Mouse (Mus musculus) ZHBTc4 (cell line): ENCODE measurements at regions not wholly inside any gene's neighbourhood (a gene's known extent, or its start where the extent isn't known, plus 50 kb on each side); places are given as distances from the start of the nearest gene placed in this dataset.

Experiments
- DNase-seq: peaks from one replicate; pipeline ENCODE4 v3.0.0-alpha.2; 2011; ENCODE audit warnings: low read depth, low spot score

DNA sequence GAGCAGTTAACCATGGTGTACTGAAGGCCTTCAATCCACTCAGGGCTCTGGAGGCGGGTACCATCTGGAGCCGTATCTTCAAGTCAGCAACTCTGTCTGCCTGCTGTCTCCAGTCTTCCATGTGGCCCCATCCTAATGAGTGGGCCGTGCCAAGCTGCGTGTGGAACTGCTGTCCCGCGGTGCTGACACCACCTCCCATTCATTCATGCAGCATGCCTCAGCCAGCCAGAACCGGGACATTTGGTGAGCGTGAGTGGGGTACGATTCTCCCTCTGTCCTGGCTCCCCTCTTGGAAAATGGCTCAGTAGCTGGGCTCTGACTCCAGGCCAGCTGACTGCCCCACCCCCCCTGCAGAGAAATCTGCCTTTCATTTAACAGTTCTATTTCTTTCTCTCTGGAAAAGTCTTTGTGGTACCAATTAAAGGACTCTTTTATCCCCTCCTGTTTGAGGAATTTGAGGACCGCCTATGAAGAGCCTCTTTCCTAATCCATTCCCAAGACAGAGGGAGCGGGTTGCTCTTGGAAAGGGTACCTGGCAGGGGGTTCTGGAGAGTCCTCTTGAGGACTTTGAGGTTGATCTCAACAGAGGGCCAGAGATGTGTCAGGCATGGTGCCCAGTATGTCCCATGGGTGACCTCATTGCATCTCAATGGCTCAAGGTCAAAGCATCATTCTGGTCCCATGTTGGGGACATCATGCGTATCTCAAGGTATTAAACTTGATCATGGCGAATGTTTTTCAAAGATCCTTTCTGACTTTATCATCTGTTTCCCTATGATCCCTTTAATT lies 55.5 kb upstream of the Brd7 start:
- DNase-seq = no peak

DNA sequence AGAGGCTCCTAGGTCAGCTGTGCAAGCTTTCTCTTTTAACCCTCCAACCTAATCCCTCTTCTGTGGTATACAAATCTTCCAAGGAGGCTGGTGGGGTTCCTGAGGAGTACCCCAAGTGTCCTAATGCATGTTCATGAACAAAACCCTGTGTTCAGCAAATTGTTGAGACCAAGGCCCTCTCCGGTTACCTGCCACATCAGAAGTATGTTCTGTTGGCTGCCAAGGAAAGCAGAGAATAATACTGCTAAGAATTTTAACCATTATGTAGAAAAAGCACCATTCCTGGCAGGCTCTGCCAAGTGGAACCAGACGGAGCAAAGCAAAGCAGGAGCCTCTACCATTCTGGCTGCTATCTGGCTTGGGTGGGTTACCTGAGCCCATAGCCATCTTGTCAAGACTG lies 61.3 kb upstream of the Brd7 start:
- DNase-seq = no peak

DNA sequence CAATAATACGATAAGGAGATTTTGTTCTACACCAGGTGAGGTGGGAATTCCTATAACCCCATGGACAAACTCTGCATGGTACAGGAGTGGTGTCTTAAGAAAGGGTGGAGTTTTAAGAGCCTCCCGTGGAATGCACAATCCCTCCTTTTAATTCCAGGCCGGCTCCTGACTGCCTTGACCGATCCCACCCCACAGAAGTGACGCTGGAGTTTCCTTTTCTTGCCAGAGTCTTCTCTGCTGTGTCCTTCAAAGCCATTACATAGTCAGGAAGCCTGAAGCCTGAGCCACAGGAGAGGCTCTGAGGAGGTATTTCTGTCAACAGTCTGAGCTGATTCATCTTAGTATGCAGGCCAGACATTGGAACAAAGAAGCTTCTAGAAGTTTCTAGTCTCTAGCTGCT lies 66.6 kb upstream of the Brd7 start:
- DNase-seq = no peak

DNA sequence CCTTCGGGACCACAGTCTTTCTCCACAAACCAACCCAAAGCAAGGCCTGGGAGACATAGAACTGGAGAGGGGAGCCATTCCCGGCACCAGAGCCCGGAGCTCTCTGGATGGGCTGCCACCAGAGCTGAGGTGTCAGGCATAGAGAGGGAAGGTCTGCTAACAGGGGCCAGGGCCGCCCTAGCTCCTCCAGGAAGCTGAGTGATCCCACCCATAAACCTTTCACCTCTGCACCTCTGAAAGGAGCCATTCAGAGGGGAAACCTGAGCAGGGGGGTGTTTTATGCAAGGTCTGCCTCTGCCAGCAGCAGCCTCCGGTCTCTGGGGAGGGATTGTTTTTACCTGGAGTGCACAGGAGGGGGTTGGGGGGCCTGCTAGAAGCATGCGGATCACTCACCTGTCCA lies 69.4 kb upstream of the Brd7 start:
- DNase-seq = no peak

DNA sequence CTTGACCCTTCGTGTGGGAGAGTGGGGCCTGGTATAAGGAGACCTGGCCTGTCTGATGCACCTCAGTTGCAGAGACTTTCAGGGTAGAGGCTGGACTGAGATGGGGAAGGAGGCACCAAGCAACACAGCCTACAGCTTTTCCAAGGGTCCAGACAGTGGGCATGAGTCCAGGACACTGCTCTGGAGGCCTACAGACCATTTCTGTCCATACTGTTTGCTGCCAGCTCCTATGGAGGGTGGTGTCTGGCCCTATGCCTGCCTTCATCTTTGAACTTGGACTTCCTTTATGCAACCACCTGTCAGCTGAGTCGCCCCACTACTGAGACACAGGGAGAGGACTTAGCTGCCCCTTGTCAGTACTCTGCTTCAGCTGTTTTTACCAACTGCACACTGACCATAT lies 73.7 kb upstream of the Brd7 start:
- no peak for DNase-seq

DNA sequence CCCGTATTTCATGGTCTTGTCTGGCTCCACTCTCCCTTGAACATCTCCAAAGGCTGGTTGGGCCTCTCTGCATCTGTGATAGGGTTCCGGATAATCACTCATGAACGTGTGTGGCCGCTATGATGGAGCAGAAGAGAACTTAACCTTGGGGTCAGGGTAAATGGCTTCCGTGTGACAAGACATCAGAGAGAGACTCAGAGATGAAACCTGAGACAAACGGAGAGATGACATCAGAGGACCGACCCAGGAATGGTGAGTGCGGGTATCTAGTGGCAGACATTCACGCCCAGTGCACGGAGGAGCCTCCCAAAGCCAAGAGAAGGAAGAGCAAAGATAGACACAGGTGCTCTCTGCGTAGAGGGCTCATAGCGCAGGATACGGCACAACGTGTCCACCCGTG lies 78.2 kb upstream of the Brd7 start:
- DNase-seq = no peak

DNA sequence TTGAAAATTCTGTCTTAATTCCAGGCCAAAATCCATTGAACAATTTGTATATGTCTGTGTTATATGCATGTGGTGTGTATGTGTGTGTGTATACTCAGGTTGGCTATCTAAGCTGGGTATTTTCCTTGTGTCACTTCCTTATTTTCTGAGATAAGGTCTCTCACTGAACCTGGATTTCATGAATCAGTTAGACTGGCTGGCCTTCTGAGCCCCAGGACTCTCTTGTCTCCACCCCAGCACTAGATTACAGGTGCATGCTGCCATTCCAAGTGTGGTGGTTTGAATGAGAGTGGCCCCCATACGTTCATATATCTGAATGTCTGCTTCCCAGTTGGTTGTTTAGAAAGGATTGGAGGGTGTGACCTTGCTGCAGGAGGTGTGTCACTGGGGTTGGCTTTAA lies 77.8 kb upstream of the Nkd1 start:
- no peak for DNase-seq

DNA sequence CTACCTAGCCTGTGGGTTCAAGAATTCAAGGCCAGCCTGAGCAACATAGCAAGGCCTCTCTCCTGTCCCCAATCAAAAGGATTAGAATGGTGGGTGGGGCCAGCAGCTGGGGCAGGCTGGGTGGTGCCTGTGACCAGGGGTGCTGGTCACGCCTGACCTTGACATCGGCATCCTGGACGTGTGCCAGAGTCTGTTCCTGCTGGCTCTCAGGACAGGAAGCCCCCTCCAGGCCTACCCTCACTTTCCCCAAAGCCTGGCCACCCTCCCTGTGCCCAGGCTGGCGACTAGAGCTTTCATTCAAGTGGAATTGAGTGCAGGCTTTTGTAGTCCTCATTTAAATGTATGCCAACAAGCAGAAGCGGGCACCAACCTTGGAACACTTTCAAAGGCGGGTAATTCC lies 73.7 kb upstream of the Nkd1 start:
- no peak for DNase-seq

DNA sequence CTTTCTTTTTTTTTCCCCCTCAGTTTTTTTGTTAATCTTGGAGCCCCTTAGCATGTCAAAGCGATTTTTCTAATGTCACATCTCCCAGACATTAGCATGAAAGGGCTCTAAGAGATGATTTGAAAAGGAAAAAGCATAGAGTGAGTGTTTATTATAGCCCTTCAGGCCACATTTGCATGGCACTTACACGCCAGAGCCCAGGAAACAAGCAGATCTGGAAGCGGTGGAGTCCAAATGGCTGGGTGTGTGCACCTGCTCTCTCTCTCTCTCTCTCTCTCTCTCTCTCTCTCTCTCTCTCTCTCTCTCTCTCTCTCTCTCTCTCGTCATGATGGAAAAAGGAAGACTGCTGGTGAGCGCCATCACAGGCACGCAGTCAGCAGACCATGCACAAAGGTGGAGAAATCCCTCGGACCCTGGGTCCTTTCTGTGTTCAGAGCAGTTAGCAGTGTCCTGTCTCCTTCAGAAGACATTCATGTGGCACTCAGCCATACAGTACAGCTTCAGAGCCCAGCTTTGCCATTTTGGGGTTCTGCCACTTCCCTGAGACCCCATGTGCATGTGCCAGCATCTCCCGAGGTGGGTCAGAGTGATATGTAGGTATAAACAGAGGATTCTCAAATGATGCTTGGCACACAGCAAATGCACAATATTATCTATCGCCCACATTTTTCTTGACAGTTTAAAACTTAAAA lies 73.2 kb upstream of the Nkd1 start:
- no peak for DNase-seq

DNA sequence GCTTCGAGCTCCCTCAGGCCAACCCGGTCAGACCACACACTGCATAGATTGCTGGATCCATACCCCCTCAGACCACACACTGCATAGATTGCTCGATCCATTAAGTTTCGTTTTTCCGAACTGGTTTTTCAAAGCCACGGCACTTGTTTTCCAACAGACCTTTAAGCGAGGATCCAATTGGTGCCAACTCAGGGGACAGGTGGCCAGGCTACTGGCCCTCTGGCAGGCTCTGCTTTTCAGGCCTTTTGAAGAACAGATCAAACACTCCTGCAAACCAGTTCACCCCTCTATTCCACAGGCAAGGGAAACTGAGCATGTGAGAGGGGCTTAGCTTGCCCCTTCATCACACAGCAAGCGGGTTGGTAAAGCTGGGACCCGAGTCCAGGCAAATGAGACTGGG lies 72.2 kb upstream of the Nkd1 start:
- DNase-seq = no peak

DNA sequence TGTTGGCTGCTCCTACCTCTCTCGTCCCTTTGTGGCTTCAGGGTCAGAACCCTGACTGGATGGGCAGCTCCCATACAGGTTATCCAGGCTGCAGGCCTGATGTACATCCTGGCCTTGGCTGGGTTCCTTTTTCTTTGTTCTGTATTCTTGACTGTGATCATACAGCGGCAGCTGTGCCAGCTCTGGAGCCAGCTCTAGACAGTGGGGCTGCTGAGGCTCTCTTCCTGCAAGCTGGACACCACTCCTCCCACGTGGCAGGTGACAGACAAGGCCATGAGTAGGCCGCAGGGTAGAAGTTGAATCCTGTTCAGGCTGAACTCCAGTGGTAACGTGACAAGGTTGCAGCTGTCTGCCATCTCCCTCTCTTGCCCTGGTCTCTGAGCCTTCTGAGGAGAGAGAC lies 71.6 kb upstream of the Nkd1 start:
- no peak for DNase-seq

DNA sequence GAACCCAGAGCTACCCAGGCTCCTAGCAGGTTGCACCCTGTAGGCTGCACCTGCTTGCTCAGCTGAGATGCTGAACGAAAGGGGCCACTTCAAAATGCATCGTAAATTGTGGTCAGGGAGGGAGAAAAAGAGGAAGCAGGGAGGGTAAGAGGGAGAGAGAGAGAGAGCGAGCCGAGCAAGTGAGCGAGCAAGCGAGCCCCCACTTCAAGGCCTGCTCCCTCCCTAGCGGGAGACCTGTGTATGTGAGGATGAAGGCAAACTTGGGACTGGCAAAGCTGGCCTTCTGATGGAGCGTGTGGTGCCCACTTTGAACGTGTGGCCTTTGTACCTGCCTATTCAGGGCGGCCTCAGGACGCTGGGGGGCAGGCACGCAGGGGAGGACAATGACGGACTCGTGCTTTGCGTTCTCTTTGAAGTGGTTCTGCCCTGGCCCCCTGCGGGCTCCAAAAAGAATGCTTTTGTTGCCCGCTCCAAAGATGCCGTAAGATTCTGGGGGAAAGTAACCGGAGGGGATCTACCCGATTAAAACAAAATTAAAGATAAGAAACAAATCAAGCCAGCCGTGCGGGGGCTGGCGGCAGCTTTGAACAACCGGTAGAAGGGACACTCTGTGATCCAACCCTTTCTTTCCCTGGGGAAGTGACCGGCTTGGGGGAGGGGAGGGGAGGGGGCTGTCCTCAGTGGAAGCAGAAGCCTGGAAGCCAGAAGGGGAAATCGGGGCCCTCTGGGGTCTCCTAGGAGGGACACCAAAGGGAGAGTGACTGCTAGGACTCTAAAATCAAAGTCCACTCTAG lies 70.1 kb upstream of the Nkd1 start:
- peak; percentile 34 for DNase-seq

DNA sequence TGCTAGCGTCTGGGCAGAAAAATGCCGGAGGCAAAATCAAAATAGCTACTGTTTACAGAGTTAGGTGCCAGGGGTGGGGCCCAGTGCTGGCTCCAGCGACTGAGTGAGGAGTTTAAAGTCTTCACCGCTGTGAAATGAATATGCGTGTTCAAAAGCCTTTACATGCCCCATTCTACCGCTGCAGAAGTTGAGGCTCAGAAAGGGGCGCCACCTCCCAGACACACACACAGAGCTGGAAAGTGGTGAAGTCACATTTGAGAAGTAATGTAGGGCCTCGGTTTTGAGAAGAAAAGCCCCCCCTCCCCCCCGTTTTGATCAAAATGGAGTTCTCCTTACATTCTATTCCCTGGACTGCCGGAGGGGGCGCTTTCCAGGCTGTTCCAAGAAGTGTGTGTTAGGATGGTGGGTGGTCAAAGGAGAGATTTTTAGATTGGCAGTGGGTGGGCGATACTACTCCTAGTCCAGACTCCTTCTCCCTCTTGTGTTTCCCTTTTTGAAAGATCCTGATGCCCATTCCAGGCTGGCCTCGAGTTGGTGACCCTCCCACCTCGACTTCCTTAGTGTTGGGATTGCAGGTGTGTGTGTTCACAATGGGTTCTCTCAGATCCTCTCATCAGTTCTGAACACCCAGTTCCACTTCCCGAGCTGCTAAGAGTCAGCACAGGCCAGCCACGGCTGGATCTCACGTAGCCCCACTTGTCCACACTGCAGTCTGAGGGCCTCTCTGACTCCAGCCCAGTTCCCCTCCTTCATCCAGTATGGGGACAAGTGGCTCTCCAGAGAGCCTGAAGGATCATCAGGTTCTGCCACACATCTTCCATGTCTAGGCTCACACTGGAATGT lies 69.3 kb upstream of the Nkd1 start:
- peak; percentile 33 for DNase-seq

DNA sequence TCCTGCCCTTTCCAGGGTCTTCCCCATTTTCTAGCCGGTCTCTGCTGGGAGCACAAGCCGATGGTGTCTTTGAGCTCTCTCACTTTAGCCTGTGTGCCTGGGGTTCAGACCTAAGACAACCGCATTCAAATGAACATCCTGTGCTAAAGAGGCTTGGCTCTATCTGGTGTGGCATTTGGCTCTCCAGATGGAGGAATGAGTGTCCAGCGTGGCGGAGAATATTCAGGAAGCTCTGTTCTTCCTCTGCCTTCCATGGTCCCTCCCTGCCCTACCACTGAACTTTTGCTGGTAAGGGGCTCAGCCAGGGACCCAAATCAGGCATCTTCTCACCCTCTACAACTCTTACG lies 68.7 kb upstream of the Nkd1 start:
- no peak for DNase-seq

DNA sequence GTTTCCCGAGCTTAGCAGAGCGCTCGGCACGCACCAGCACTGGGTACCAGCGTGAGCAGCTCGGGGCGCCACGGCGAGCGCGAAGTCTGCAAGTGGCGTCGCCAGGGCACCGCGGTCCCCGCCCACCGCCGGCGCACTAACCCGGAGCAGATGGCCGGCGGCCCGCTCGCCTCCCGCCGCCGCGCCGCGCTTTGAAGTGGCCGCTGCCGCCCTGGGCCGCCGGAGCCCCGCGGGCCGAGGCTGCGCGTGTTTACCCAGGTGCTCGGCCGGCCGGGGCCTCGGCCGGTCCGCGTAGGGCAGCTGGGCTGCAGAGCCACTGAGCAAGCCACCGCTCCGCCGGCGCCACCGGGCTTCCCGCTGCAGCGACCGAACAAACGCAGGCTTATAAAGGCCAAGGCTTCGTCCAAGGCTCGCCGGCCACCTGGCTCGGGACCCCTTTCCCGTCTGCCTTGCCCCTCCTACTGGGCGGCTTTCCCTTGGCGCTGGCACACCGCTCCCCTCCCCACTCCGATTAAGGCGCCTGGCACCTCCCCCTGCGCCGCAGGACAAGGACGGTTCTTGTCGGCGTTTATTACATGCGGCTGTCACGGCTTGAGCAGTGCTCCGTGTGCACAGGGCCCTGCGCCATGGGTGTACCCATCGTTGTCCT lies 67.0 kb upstream of the Nkd1 start:
- peak; percentile 61 for DNase-seq

DNA sequence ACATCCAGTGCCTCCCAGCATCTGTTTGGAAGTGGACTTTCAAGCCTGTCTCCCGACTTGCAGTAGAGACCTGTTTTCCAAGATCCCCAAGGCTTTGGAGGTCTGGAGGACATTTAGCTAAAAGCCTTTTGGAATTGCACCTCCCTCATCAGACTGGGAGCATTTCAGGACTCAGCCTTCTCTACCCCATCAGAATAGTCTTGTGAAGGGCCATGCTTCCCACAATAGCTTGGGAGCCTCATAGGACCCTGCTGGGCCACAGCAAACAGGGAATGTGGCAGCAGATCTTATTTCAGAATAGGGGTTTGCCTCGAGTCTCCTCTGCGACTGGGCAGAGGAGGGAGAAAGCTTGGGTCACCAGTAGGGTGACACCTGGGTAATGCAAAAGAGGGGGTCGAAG lies 66.2 kb upstream of the Nkd1 start:
- DNase-seq = no peak

DNA sequence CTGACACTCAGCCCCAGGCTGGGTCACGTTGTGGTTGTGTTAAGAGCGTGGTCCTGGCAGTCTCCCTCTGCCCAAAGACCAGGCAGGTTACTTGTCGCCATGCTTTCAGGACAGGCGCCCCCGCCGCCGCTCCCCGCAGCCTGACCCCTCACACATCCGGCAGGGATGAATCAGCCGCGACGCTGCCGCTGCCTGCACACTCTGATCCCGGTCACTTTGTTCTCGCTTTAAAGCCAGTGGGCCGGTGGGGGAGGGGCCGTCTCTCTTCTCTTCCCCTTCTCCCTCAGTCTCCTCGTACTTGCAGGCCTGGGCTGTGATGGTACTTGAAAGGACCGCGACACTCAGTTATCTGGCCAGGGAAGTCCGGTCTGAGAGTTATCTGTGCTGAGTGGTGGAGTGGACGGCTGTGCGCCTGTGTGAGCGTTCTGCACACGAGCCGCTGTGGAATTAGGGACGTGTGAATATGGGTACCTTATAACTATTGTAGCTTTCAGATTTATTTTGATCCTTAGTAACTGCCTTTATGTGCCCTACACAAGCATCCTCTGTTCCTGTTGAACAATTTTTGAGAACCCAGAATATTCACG lies 65.6 kb upstream of the Nkd1 start:
- DNase-seq = peak; percentile 52

DNA sequence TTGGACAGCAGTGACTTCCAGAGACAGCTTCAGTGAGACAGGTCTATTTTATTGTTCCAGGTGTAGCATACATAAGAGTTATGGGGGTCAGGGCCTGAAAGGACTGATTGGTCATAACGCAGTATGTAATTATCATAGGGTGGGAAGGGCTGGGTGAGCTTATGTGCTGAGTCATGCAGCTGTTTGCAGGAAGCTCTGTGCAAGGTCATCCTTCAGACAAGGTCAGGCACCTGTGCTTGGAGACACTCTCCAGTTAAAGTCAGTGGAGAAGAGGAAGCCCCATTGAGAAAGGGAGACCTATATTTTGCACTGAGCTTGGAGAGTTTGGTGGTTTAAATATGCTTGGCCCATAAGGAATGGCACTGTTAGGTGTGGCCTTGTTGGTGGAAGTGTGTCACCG lies 62.0 kb upstream of the Nkd1 start:
- peak; percentile 29 for DNase-seq

DNA sequence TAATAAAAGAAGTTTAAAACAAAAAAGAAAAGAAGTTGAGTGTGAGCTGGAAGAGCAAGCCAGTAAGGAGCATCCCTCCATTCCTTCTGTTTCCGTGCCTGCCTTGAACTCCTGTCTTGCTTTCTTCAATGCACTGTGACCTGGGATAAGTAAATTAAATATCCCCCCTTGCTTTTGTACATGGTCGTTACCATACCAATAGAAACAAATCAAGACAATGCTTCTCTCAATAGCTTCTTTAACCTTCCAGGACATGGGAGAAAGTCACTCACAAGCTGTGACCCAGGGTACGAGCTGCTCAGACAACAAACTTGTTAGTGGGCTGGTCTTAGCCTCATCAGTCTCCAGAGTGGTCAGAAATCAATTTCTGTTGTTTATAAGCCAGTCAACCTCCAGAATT lies 53.4 kb upstream of the Nkd1 start:
- DNase-seq = peak; percentile 71

DNA sequence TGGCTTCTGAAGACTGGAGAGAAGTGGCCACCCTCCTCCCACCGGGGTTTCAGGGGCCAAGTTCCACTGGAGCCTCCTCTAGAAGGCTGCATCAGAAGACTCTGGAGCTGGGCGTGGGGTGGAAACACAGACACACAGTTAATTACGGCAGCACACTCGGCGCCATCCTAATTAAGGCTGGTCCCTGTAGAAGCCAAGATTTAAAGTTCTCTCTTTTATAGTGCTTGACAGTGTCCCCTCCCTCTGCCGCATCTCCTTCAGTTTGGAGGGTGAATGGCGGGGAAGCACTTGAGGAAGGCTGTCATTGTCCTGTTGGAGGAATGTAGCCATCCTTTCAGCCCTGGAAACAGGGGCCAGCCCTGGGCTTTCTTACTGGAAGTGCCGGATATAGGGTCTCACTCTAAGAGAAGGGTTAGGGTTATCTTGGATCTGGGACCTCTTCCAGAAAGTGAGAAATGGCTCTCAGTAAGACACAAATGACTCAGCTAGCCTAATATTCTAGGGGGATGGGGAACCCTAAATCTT lies 50.2 kb upstream of the Nkd1 start:
- DNase-seq = no peak
